Mouse (Mus musculus): ENCODE results near the gene Kiss1. TPM values are rescaled to one million over a fixed set of nuclear protein-coding genes. Genes with fewer than 3 reads are reported as not detected.

Kiss1 gene
- polyA plus RNA-seq, 1 experiment from 2014 or later: not detected

DNA sequence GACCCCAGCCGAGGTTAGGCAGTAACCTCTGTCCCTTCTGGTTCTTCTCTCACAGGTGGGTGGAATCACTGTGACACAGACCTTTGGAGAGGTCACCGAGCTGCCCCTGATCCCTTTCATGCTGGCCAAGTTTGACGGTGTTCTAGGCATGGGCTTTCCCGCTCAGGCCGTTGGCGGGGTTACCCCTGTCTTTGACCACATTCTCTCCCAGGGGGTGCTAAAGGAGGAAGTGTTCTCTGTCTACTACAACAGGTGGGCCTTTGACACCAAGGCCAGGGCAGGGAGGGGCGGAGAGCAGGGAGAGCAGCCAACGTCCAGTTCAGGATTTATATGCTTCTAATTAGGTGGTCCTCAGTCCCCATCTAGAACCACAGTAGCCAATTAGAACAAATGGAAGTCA is 34.7 kb downstream of the Kiss1 start:
- ATAC-seq (no peak), DNase-seq (ENCODE audit: low read depth, low spot score) (no peak)
- ChIA-PET POLR2A (no interaction called here), CTCF (no interaction called here)
- in situ Hi-C loops (cut with MboI; ENCODE audit: low pct_unique_long_range_greater_than_20kb): loop anchor here (5.0 to 10.0 kb wide), 2 partner anchors 179 to 312 kb away; partner anchors contain the start of gene Pik3c2b
- peaks cover 39% of the 10 kb centered on the region for H3K27me3 ChIP-seq
- TF ChIP-seq CTCF (IDR thresholded peaks at IDR 0.05): no peak

DNA sequence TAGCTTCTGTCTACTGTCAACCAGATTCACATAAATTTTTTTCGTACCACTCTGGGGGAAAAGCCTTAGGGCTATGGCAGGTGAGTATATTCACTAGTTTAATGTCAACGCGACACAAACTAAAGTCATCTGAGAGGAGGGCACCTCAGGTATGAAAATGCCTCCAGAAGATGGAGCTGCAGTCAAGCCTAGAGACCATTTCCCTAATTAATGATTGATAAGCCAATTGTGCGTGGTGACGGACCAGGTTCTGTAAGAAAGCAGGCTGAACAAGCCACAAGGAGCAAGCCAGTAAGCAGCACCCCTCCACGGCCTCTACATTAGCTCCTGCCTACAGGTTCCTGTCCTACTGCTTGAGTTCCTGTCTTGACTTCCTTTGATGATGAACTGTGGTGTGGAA is 39.3 kb downstream of the Kiss1 start:
- no peak for ATAC-seq
- CTCF ChIA-PET: no interaction called here
- no peak for TF ChIP-seq CTCF (IDR thresholded peaks at IDR 0.05)
- in situ Hi-C loops (cut with MboI; ENCODE audit: low pct_unique_long_range_greater_than_20kb): no loop called here
- no peak for DNase-seq (ENCODE audit: low read depth, low spot score)
- POLR2A ChIA-PET: no interaction called here
- H3K27me3 ChIP-seq: peaks cover 43% of the 10 kb centered on the region

- POLR2A ChIA-PET: no interaction called here
- in situ Hi-C loops (cut with MboI; ENCODE audit: low pct_unique_long_range_greater_than_20kb): no loop called here
- ATAC-seq: no peak
- no peak for TF ChIP-seq CTCF (IDR thresholded peaks at IDR 0.05)
- peaks cover 37% of the 10 kb centered on the region for H3K27me3 ChIP-seq
- CTCF ChIA-PET: interaction anchor here (1.1 to 2.0 kb wide), 2 partner anchors 50 to 55 kb away, joined by 3 to 5 read pairs; no protein-coding TSS in a partner anchor
- no peak for DNase-seq (ENCODE audit: low read depth, low spot score)
Observed at GRCm38 (mm10) chr1:133362103-133362502, 40.4 kb downstream of the Kiss1 start.

- ChIA-PET POLR2A (no interaction called here), CTCF (interaction anchor here (1.2 to 2.0 kb wide), 4 partner anchors 10 to 201 kb away, joined by 3 to 5 read pairs (median 4); no protein-coding TSS in a partner anchor)
- TF ChIP-seq CTCF (IDR thresholded peaks at IDR 0.05): no peak
- ATAC-seq: peak; percentile 50
- in situ Hi-C loops (cut with MboI; ENCODE audit: low pct_unique_long_range_greater_than_20kb): no loop called here
- H3K27me3 ChIP-seq: peaks cover 38% of the 10 kb centered on the region
- DNase-seq (ENCODE audit: low read depth, low spot score): no peak
Observed at GRCm38 (mm10) chr1:133363276-133364021, 41.8 kb downstream of the Kiss1 start, which contains the start of gene Etnk2. TSS of gene Etnk2 (plus strand) at chr1:133363572.

- POLR2A ChIA-PET: no interaction called here
- H3K27me3 ChIP-seq: peaks cover 45% of the 10 kb centered on the region
- DNase-seq (ENCODE audit: low read depth, low spot score): no peak
- TF ChIP-seq CTCF (IDR thresholded peaks at IDR 0.05): no peak
- in situ Hi-C loops (cut with MboI; ENCODE audit: low pct_unique_long_range_greater_than_20kb): no loop called here
- ATAC-seq: no peak
- CTCF ChIA-PET: interaction anchor here (1.2 to 1.5 kb wide), 3 partner anchors 11 to 202 kb away, joined by 3 to 4 read pairs (median 3); no protein-coding TSS in a partner anchor
Observed at GRCm38 (mm10) chr1:133364022-133364630, 42.5 kb downstream of the Kiss1 start.

DNA sequence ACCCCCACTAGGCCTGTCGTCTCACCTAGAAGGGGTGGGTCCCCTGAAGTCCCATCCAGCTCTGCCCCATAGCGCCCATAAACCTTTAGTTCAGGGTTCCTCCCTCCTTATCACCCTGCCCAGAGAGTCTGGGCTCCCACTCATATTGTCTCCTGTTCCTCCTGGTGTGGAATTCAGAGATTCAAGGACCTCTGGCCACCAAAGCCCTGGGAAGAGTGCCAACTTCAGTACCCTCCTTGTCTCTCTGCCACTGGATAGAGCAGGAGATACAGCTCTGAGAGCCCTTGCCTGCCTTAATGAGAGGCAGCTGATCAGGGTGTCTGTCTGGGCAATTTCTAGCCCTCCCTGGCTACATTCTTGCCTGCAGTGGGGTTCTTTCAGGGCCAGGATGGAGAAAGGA is 43.2 kb downstream of the Kiss1 start:
- POLR2A ChIA-PET: no interaction called here
- DNase-seq (ENCODE audit: low read depth, low spot score) (no peak), ATAC-seq (no peak)
- TF ChIP-seq CTCF (IDR thresholded peaks at IDR 0.05): no peak
- in situ Hi-C loops (cut with MboI; ENCODE audit: low pct_unique_long_range_greater_than_20kb): no loop called here
- CTCF ChIA-PET: no interaction called here
- H3K27me3 ChIP-seq: peaks cover 42% of the 10 kb centered on the region

DNA sequence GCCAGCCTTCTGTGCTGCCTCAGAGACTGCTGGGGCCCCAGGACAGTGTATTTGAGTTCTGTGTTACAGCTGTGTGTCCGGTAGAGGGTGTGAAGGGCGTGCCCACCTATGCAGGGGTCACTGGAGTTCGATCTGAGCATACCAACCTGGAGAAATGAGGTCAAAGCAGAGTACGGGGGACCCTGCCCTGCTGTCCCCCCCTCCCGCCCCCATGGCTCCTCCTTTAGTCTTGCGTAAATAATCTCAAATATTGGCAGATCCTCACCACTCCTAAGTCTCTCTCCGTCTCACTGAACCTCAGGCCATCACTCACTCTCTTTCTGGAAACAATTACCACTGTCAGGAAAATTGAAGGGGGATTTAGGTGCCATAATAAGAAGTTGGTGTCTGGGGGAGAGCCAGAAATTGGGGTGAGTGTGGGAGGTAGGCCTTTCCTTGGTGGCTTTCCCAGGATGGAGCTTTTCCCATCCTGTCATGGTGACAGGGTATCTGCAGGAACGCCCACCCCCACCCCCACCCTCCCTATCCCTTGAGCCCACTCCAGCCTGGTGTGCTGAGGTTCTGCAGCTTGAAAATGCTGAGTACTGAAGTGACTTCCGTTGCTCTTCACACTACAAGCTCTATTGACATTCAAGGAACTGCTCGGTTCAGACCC is 45.4 kb downstream of the Kiss1 start:
- no peak for TF ChIP-seq CTCF (IDR thresholded peaks at IDR 0.05)
- ATAC-seq (no peak), DNase-seq (ENCODE audit: low read depth, low spot score) (no peak)
- ChIA-PET CTCF (interaction anchor here (1.1 kb wide), 1 partner anchor 14 kb away, joined by 3 read pairs; no protein-coding TSS in a partner anchor), POLR2A (no interaction called here)
- H3K27me3 ChIP-seq: peaks cover 37% of the 10 kb centered on the region
- in situ Hi-C loops (cut with MboI; ENCODE audit: low pct_unique_long_range_greater_than_20kb): no loop called here

GRCm38 (mm10) chr1:133367606-133368488 is 46.2 kb downstream of the Kiss1 start:
- in situ Hi-C loops (cut with MboI; ENCODE audit: low pct_unique_long_range_greater_than_20kb): no loop called here
- peaks cover 40% of the 10 kb centered on the region for H3K27me3 ChIP-seq
- ATAC-seq (no peak), DNase-seq (ENCODE audit: low read depth, low spot score) (no peak)
- no peak for TF ChIP-seq CTCF (IDR thresholded peaks at IDR 0.05)
- ChIA-PET CTCF (interaction anchor here (1.1 to 1.5 kb wide), 3 partner anchors 10 to 15 kb away, joined by 3 read pairs; no protein-coding TSS in a partner anchor), POLR2A (no interaction called here)

DNA sequence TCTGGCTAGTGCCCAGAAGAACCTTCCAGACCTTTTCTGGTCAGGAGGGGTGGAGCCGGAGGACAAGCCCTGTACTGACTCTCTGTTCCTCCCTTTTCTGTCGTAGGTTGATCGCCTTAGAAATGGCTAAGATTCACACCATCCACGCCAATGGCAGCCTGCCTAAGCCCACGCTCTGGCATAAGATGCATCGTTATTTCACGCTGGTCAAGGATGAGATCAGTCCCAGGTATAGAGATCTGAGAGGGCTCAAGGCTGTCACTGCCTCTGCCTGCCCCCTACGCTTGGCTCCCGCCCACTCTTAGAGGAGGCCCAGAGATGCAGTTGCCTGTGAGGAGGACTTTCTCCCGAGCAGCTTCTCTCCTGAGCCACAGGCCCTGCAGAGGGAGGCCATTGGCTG is 47.0 kb downstream of the Kiss1 start:
- no peak for DNase-seq (ENCODE audit: low read depth, low spot score)
- H3K27me3 ChIP-seq: peaks cover 40% of the 10 kb centered on the region
- TF ChIP-seq CTCF (IDR thresholded peaks at IDR 0.05): no peak
- in situ Hi-C loops (cut with MboI; ENCODE audit: low pct_unique_long_range_greater_than_20kb): no loop called here
- ATAC-seq: no peak
- POLR2A ChIA-PET: no interaction called here
- CTCF ChIA-PET: interaction anchor here (1.4 to 1.5 kb wide), 2 partner anchors 9 to 12 kb away, joined by 3 read pairs; no protein-coding TSS in a partner anchor

GRCm38 (mm10) chr1:133370352-133370751 is 48.7 kb downstream of the Kiss1 start:
- ChIA-PET POLR2A (no interaction called here), CTCF (interaction anchor here (1.1 to 1.7 kb wide), 2 partner anchors 10 to 17 kb away, joined by 4 to 5 read pairs; no protein-coding TSS in a partner anchor)
- no peak for ATAC-seq
- peaks cover 26% of the 10 kb centered on the region for H3K27me3 ChIP-seq
- DNase-seq (ENCODE audit: low read depth, low spot score): no peak
- in situ Hi-C loops (cut with MboI; ENCODE audit: low pct_unique_long_range_greater_than_20kb): no loop called here
- TF ChIP-seq CTCF (IDR thresholded peaks at IDR 0.05): no peak
